Mouse (Mus musculus) MEL (cell line): ENCODE results near the gene Madcam1.

ENCODE experiments used
- CHD1 ChIP-seq: IDR thresholded peaks from 2 replicates; pipeline ENCODE4 v1.6.1; 2012; ENCODE audit warnings: low read depth, mild to moderate bottlenecking, inconsistent platforms, low read length, improper control_type of control experiment
- CHD2 ChIP-seq: IDR thresholded peaks from 2 replicates; pipeline ENCODE4 v1.6.1; 2011; ENCODE audit warnings: low read length, improper control_type of control experiment
- CTCF ChIP-seq, 3 experiments: IDR thresholded peaks in 2 of 3; conservative IDR thresholded peaks in 1 of 3; 2 replicates each; pipeline ENCODE4 v1.5.1; 2011 to 2012; ENCODE audit warnings: low read length in 3 of 3, low read depth in 2 of 3, mild to moderate bottlenecking in 2 of 3, improper control_type of control experiment in 1 of 3, inconsistent platforms in 1 of 3, mixed read lengths in 1 of 3, moderate library complexity in 1 of 3; ENCODE audit not compliant: control insufficient read depth in 1 of 3, insufficient read depth in 1 of 3, poor library complexity in 1 of 3, severe bottlenecking in 1 of 3
- E2F4 ChIP-seq: IDR thresholded peaks from 2 replicates; pipeline ENCODE4 v1.6.1; 2011; ENCODE audit warnings: low read depth, low read length, improper control_type of control experiment, borderline replicate concordance
- EP300 ChIP-seq, 2 experiments: IDR thresholded peaks; 2 replicates each; pipeline ENCODE4 v1.6.1; 2011; ENCODE audit warnings: improper control_type of control experiment in 2 of 2, low read length in 2 of 2, low read depth in 1 of 2, mild to moderate bottlenecking in 1 of 2
- GATA1 ChIP-seq: IDR thresholded peaks from 2 replicates; pipeline ENCODE4 v1.6.1; 2011; ENCODE audit warnings: low read depth, low read length, improper control_type of control experiment
- JUND ChIP-seq: IDR thresholded peaks from 2 replicates; pipeline ENCODE4 v1.6.1; 2011; ENCODE audit warnings: low read depth, mild to moderate bottlenecking, improper control_type of control experiment, low read length
- NELFE ChIP-seq: IDR thresholded peaks from 2 replicates; pipeline ENCODE4 v1.6.1; 2011; ENCODE audit warnings: low read depth, low read length, improper control_type of control experiment
- POLR2A ChIP-seq, 2 experiments: IDR thresholded peaks; 2 replicates each; pipeline ENCODE4 v1.6.1; 2011 to 2012; ENCODE audit warnings: low read length in 2 of 2, mild to moderate bottlenecking in 2 of 2, control low read depth in 1 of 2, improper control_type of control experiment in 1 of 2, low read depth in 1 of 2, moderate library complexity in 1 of 2; ENCODE audit not compliant: control insufficient read depth in 1 of 2, insufficient read depth in 1 of 2, poor library complexity in 1 of 2
- TCF12 ChIP-seq: IDR thresholded peaks from 2 replicates; pipeline ENCODE4 v1.6.1; 2014; ENCODE audit warnings: low read depth, mild to moderate bottlenecking, inconsistent platforms, low read length, improper control_type of control experiment, moderate library complexity
- USF2 ChIP-seq, 2 experiments: IDR thresholded peaks; 2 replicates each; pipeline ENCODE4 v1.6.1; 2011 to 2012; ENCODE audit warnings: improper control_type of control experiment in 2 of 2, low read length in 2 of 2, borderline replicate concordance in 1 of 2, inconsistent platforms in 1 of 2, low read depth in 1 of 2, mild to moderate bottlenecking in 1 of 2; ENCODE audit not compliant: insufficient read depth in 1 of 2
- ZNF384 ChIP-seq: IDR thresholded peaks from 2 replicates; pipeline ENCODE4 v1.6.1; 2012; ENCODE audit warnings: low read depth, mild to moderate bottlenecking, inconsistent platforms, low read length, improper control_type of control experiment

DNA sequence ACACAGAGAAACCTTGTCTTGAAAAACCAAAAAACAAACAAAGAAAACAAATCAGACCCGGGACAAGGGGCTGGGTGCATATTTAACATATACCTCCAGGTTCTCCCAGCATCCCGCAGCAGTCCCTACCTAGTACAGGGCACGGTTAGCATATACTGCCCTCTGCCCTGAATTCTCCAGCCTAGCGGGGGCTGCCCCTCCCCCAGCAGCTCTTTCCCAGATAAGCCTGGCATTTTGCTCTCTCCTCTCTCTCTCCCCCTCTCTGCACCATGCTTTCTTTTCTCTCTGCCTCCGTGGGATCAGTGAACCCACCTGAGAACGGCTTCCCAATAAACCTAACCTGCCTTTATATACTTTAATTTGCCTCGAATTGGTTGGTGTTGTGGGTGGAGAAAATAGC lies 36.3 kb downstream of the Madcam1 start:
- TF ChIP-seq POLR2A (IDR thresholded peaks at IDR 0.05; ENCODE audit: control insufficient read depth in 1 of 2, insufficient read depth in 1 of 2, low read depth in 1 of 2, low read length in 2 of 2, poor library complexity in 1 of 2) (no peak), TCF12 (no peak), GATA1 (no peak), NELFE (no peak), CTCF (IDR thresholded peaks at IDR 0.05 in 2 of 3, conservative IDR thresholded peaks at IDR 0.05 in 1 of 3; ENCODE audit: control insufficient read depth in 1 of 3, insufficient read depth in 1 of 3, low read depth in 2 of 3, low read length in 3 of 3, poor library complexity in 1 of 3, severe bottlenecking in 1 of 3) (no peak), EP300 (IDR thresholded peaks at IDR 0.05; ENCODE audit: low read depth in 1 of 2, low read length in 2 of 2) (no peak), CHD2 (no peak), JUND (no peak), CHD1 (no peak), E2F4 (no peak), ZNF384 (no peak), USF2 (IDR thresholded peaks at IDR 0.05; ENCODE audit: borderline replicate concordance in 1 of 2, insufficient read depth in 1 of 2, low read depth in 1 of 2, low read length in 2 of 2) (no peak)
